Mouse (Mus musculus) CH12.LX (cell line): ENCODE results near the gene Ulbp1.

Experiments used
- CTCF ChIP-seq, 2 experiments: IDR thresholded peaks in 1 of 2; conservative IDR thresholded peaks in 1 of 2; 2 replicates each; pipeline ENCODE4 v1.5.1; 2011 to 2012; ENCODE audit warnings: low read depth in 2 of 2, low read length in 2 of 2, improper control_type of control experiment in 1 of 2, inconsistent platforms in 1 of 2, mild to moderate bottlenecking in 1 of 2, moderate library complexity in 1 of 2
- NRF1 ChIP-seq: IDR thresholded peaks from 2 replicates; pipeline ENCODE4 v1.6.1; 2014; ENCODE audit warnings: low read depth, mild to moderate bottlenecking, inconsistent platforms, low read length, improper control_type of control experiment, moderate library complexity
- POLR2A ChIP-seq: IDR thresholded peaks from 2 replicates; pipeline ENCODE4 v1.6.1; 2011; ENCODE audit warnings: low read depth, mild to moderate bottlenecking, improper control_type of control experiment, low read length
- RAD21 ChIP-seq: IDR thresholded peaks from 2 replicates; pipeline ENCODE4 v1.6.1; 2011; ENCODE audit warnings: low read depth, mild to moderate bottlenecking, low read length, improper control_type of control experiment, moderate library complexity

DNA sequence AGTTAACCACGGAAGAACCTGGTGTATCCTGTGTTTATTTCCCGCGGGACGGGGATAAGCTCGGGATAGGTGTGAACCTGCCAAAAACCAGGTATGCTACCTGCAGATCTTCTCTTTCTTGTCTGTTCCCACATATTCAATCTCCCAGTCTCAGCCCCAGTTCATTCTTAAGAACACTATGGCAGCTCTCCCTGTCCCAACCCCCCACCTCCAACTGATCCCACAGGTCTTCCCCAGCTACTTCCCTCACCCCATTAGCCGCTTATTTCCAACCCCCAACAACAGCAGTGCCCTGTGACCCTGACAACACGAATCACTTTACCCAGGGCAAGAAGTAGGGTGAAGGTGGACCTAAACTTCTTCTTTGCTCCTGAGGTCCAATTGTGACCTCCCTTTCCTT, 3.0 kb downstream of the Ulbp1 start:
- TF ChIP-seq CTCF (conservative IDR thresholded peaks at IDR 0.05 in 1 of 2, IDR thresholded peaks at IDR 0.05 in 1 of 2; ENCODE audit: low read depth in 2 of 2, low read length in 2 of 2) = no peak
- 0 out of 2 replicates have a peak, but pooled peaks have one; percentile 38 for TF ChIP-seq POLR2A
- TF ChIP-seq NRF1 = no peak
- no peak for TF ChIP-seq RAD21
